Mouse (Mus musculus) midbrain, postnatal 0 days (tissue): ENCODE data around the gene Slco2a1. TPM values are rescaled to one million over a fixed set of nuclear protein-coding genes. Genes with fewer than 3 reads are reported as not detected.

Source experiments
- ATAC-seq: fragments of 200-750 bp; cut with Nextera tagmentation; 2 replicates; pipeline ENCODE4 v1.8.0; 2017; ENCODE audit warnings: moderate number of reproducible peaks, mild to moderate bottlenecking, moderate TSS enrichment, moderate library complexity; ENCODE audit not compliant: low FRiP score
- DNase-seq: peaks from one replicate; pipeline ENCODE4 v3.0.0-alpha.2; 2015; ENCODE audit warnings: low spot score
- H3K27ac ChIP-seq: fragments of 300-500 bp; sonication (generic); 2 replicates; pipeline ENCODE4 v1.5.1; 2014; ENCODE audit warnings: low read depth, mild to moderate bottlenecking, low read length, mixed read lengths
- H3K27me3 ChIP-seq: fragments of 300-500 bp; sonication (generic); 2 replicates; pipeline ENCODE4 v1.6.1; 2014; ENCODE audit warnings: low read length, control low read depth, mixed read lengths; ENCODE audit not compliant: insufficient read depth
- H3K36me3 ChIP-seq: fragments of 300-500 bp; sonication (generic); 2 replicates; pipeline ENCODE4 v1.6.1; 2014; ENCODE audit warnings: low read length, control low read depth, mixed read lengths; ENCODE audit not compliant: insufficient read depth
- H3K4me1 ChIP-seq: fragments of 300-500 bp; sonication (generic); 2 replicates; pipeline ENCODE4 v1.6.1; 2014; ENCODE audit warnings: mild to moderate bottlenecking, control low read depth, antibody characterized with exemption, low read length, mixed read lengths; ENCODE audit not compliant: insufficient read depth
- H3K4me2 ChIP-seq: fragments of 300-500 bp; sonication (generic); 2 replicates; pipeline ENCODE4 v1.6.1; 2014; ENCODE audit warnings: low read depth, mild to moderate bottlenecking, low read length, mixed read lengths; ENCODE audit not compliant: poor library complexity, severe bottlenecking
- H3K4me3 ChIP-seq: fragments of 300-500 bp; sonication (generic); 2 replicates; pipeline ENCODE4 v1.5.1; 2014; ENCODE audit warnings: low read depth, mild to moderate bottlenecking, low read length, moderate library complexity
- H3K9ac ChIP-seq: fragments of 300-500 bp; sonication (generic); replicated peaks from 2 replicates; pipeline ENCODE4 v1.6.1; 2014; ENCODE audit warnings: mild to moderate bottlenecking, low read length, moderate library complexity, mixed read lengths; ENCODE audit not compliant: poor library complexity, severe bottlenecking
- H3K9me3 ChIP-seq: fragments of 300-500 bp; sonication (generic); 2 replicates; pipeline ENCODE4 v1.6.1; 2016; ENCODE audit warnings: low read length, control low read depth
- CTCF ChIP-seq: IDR thresholded peaks from 2 replicates; pipeline ENCODE4 v1.5.1; 2016; ENCODE audit warnings: antibody characterized with exemption, mild to moderate bottlenecking
- WGBS: fragments of 180-500 bp; shearing (Covaris S2); extraction: QIAGEN DNeasy Blood & Tissue Kit; methylation state at CpG from one replicate; pipeline ENCODE4 v1.1.7; 2014; 5-methylcytosine and 5-hydroxymethylcytosine counted together
- polyA plus RNA-seq: library from polyadenylated mRNA; unstranded; fragments of >200 nt; fragmentation: Nextera tagmentation; extraction: Ambion mirVana; gene quantifications from 2 replicates; pipeline ENCODE4 v1.2.1, GENCODE M21; 2015
- total RNA-seq: library from RNA; depleted of rRNA; stranded (reverse); fragments of >200 nt; gene quantifications from 2 replicates; pipeline ENCODE4 v1.2.3, GENCODE M21; 2014; rRNA removed

Slco2a1 gene
- total RNA-seq, result 9.3 and 9.9 TPM in 2 replicates
- polyA plus RNA-seq, result 4.2 and 4.9 TPM in 2 replicates

GRCm38 (mm10) chr9:102988462-102988861, at the start of gene Slco2a1:
Gene Slco2a1, plus strand, starts transcription at chr9:102988712.
- Histone ChIP-seq H3K27me3 (no peaks in the 10 kb centered on the region), H3K4me1 (peaks cover 11% of the 10 kb centered on the region; the same call in 1 of the 2 replicates), H3K9ac (no peak within 1 kb of the TSS), H3K9me3 (no peaks in the 10 kb centered on the region), H3K27ac (peak within 1 kb of the TSS; percentile 19; the same call in 1 of the 2 replicates), H3K4me3 (no peak within 1 kb of the TSS), H3K36me3 (no peaks in the 10 kb centered on the region), H3K4me2 (no peak within 1 kb of the TSS)
- DNase-seq, result no peak
- no peak for ATAC-seq
- no peak for TF ChIP-seq CTCF
- WGBS, result 88% methylated on average over 8 of the region's 8 CpGs

GRCm38 (mm10) chr9:102942221-102942620, 46.3 kb upstream of the Slco2a1 start:
- no peak for ATAC-seq
- no peaks in the 10 kb centered on the region for H3K4me1 ChIP-seq
- no peak overlapping the region for H3K4me2 ChIP-seq
- H3K4me3 ChIP-seq, result no peak overlapping the region
- DNase-seq, result peak; percentile 71
- WGBS, result 88% methylated on average over 4 of the region's 4 CpGs
- no peak for TF ChIP-seq CTCF
- no peaks in the 10 kb centered on the region for H3K9me3 ChIP-seq
- no peaks in the 10 kb centered on the region for H3K27me3 ChIP-seq
- H3K9ac ChIP-seq, result no peak overlapping the region
- no peaks in the 10 kb centered on the region for H3K36me3 ChIP-seq
- H3K27ac ChIP-seq, result no peak overlapping the region

GRCm38 (mm10) chr9:102944891-102945290, 43.6 kb upstream of the Slco2a1 start:
- no peak overlapping the region for H3K4me3 ChIP-seq

GRCm38 (mm10) chr9:102946469-102947015, 42.0 kb upstream of the Slco2a1 start:
- ATAC-seq (no peak), DNase-seq (no peak)
- Histone ChIP-seq H3K27me3 (no peaks in the 10 kb centered on the region), H3K4me3 (no peak overlapping the region), H3K4me1 (no peaks in the 10 kb centered on the region), H3K4me2 (no peak overlapping the region), H3K27ac (no peak overlapping the region), H3K36me3 (no peaks in the 10 kb centered on the region), H3K9ac (no peak overlapping the region), H3K9me3 (no peaks in the 10 kb centered on the region)
- WGBS, result 84% methylated on average over 12 of the region's 12 CpGs
- TF ChIP-seq CTCF, result no peak

More at GRCm38 (mm10) chr9:102944891-102945290, 43.6 kb upstream of the Slco2a1 start:
- no peak overlapping the region for H3K4me2 ChIP-seq
- DNase-seq (no peak), ATAC-seq (no peak)
- H3K4me1 ChIP-seq, result no peaks in the 10 kb centered on the region
- H3K27me3 ChIP-seq, result no peaks in the 10 kb centered on the region
- H3K27ac ChIP-seq, result no peak overlapping the region
- H3K9me3 ChIP-seq, result no peaks in the 10 kb centered on the region
- H3K9ac ChIP-seq, result no peak overlapping the region
- no peaks in the 10 kb centered on the region for H3K36me3 ChIP-seq
- 82% methylated on average over 9 of the region's 9 CpGs for WGBS
- TF ChIP-seq CTCF, result no peak

GRCm38 (mm10) chr9:102948706-102949105, 39.8 kb upstream of the Slco2a1 start:
- Histone ChIP-seq H3K27me3 (no peaks in the 10 kb centered on the region), H3K9ac (no peak overlapping the region), H3K9me3 (no peaks in the 10 kb centered on the region), H3K4me2 (no peak overlapping the region), H3K27ac (no peak overlapping the region), H3K4me3 (no peak overlapping the region), H3K36me3 (no peaks in the 10 kb centered on the region), H3K4me1 (no peaks in the 10 kb centered on the region)
- DNase-seq, result no peak
- WGBS, result 73% methylated on average over 5 of the region's 5 CpGs
- no peak for TF ChIP-seq CTCF
- no peak for ATAC-seq

- H3K9me3 ChIP-seq, result no peaks in the 10 kb centered on the region
- DNase-seq, result no peak
Observed at GRCm38 (mm10) chr9:102951091-102951994, 37.2 kb upstream of the Slco2a1 start.

More at GRCm38 (mm10) chr9:102951091-102951994, 37.2 kb upstream of the Slco2a1 start:
- Histone ChIP-seq H3K9ac (no peak overlapping the region), H3K4me3 (no peak overlapping the region), H3K4me1 (no peaks in the 10 kb centered on the region), H3K36me3 (no peaks in the 10 kb centered on the region), H3K27ac (no peak overlapping the region), H3K27me3 (no peaks in the 10 kb centered on the region), H3K4me2 (no peak overlapping the region)
- WGBS, result 90% methylated on average over 9 of the region's 9 CpGs
- no peak for TF ChIP-seq CTCF
- ATAC-seq, result no peak
